Mouse (Mus musculus): ENCODE results near the gene Cadm3. TPM values are rescaled to one million over a fixed set of nuclear protein-coding genes. Genes with fewer than 3 reads are reported as not detected.

The Cadm3 gene
- 1.6 and 1.9 TPM in 2 replicates for polyA plus RNA-seq (2016; fragmentation: Nextera tagmentation; extraction: Ambion mirVana)

GRCm38 (mm10) chr1:173367356-173368046 lies at the start of gene Cadm3:
TSS of gene Cadm3 (minus strand) at chr1:173367695.
- Histone ChIP-seq H3K36me3 (replicated peaks) (no peaks in the 10 kb centered on the region), H3K9me3 (no peaks in the 10 kb centered on the region), H3K4me3 (peak within 1 kb of the TSS; percentile 84), H3K4me1 (peaks cover 36% of the 10 kb centered on the region), H3K27ac (peak within 1 kb of the TSS; percentile 89), H3K27me3 (ENCODE audit: poor library complexity, severe bottlenecking) (peaks cover 42% of the 10 kb centered on the region)
- peak; percentile 74 for DNase-seq (ENCODE audit: extremely low spot score, low spot score)
- under 1% methylated on average over 46 of the region's 46 CpGs for WGBS

GRCm38 (mm10) chr1:173414631-173415030 lies 47.1 kb upstream of the Cadm3 start:
- no peaks in the 10 kb centered on the region for H3K27me3 ChIP-seq (ENCODE audit: poor library complexity, severe bottlenecking)
- no peak overlapping the region for H3K4me3 ChIP-seq
- no peak overlapping the region for H3K27ac ChIP-seq
- no peak for DNase-seq (ENCODE audit: extremely low spot score, low spot score)
- H3K36me3 ChIP-seq (replicated peaks) = peaks cover 5% of the 10 kb centered on the region; the same call in 1 of the 2 replicates
- H3K9me3 ChIP-seq = no peaks in the 10 kb centered on the region; the same call in 1 of the 2 replicates
- H3K4me1 ChIP-seq = no peaks in the 10 kb centered on the region
- 84% methylated on average over 3 of the region's 3 CpGs for WGBS

- 90% methylated on average over 4 of the region's 4 CpGs for WGBS
- no peak overlapping the region for H3K4me3 ChIP-seq
- no peaks in the 10 kb centered on the region for H3K27me3 ChIP-seq (ENCODE audit: poor library complexity, severe bottlenecking)
- H3K36me3 ChIP-seq (replicated peaks) = peaks cover 5% of the 10 kb centered on the region; the same call in 1 of the 2 replicates
- DNase-seq (ENCODE audit: extremely low spot score, low spot score) = no peak
- no peak overlapping the region for H3K27ac ChIP-seq
- no peaks in the 10 kb centered on the region; the same call in 1 of the 2 replicates for H3K9me3 ChIP-seq
- H3K4me1 ChIP-seq = no peaks in the 10 kb centered on the region
Measured at GRCm38 (mm10) chr1:173411863-173412262, 44.4 kb upstream of the Cadm3 start.

- H3K9me3 ChIP-seq = no peaks in the 10 kb centered on the region
- DNase-seq (ENCODE audit: extremely low spot score, low spot score) = no peak
Measured at GRCm38 (mm10) chr1:173409066-173409465, 41.6 kb upstream of the Cadm3 start.

GRCm38 (mm10) chr1:173404696-173405309 lies 37.3 kb upstream of the Cadm3 start:
- H3K27ac ChIP-seq = no peak overlapping the region
- WGBS = 87% methylated on average over 5 of the region's 5 CpGs
- no peaks in the 10 kb centered on the region for H3K9me3 ChIP-seq
- DNase-seq (ENCODE audit: extremely low spot score, low spot score) = no peak
- H3K27me3 ChIP-seq (ENCODE audit: poor library complexity, severe bottlenecking) = no peaks in the 10 kb centered on the region
- H3K4me3 ChIP-seq = no peak overlapping the region
- H3K4me1 ChIP-seq = no peaks in the 10 kb centered on the region
- H3K36me3 ChIP-seq (replicated peaks) = no peaks in the 10 kb centered on the region; the same call in 1 of the 2 replicates

More at GRCm38 (mm10) chr1:173409066-173409465, 41.6 kb upstream of the Cadm3 start:
- H3K36me3 ChIP-seq (replicated peaks) = no peaks in the 10 kb centered on the region; the same call in 1 of the 2 replicates
- no peaks in the 10 kb centered on the region for H3K27me3 ChIP-seq (ENCODE audit: poor library complexity, severe bottlenecking)
- no peak overlapping the region for H3K4me3 ChIP-seq
- no peaks in the 10 kb centered on the region for H3K4me1 ChIP-seq
- no peak overlapping the region for H3K27ac ChIP-seq

GRCm38 (mm10) chr1:173398323-173398970 lies 31.0 kb upstream of the Cadm3 start:
- 37% methylated on average over 3 of the region's 3 CpGs for WGBS
- Histone ChIP-seq H3K36me3 (replicated peaks) (no peaks in the 10 kb centered on the region), H3K4me1 (no peaks in the 10 kb centered on the region), H3K27ac (no peak overlapping the region), H3K27me3 (ENCODE audit: poor library complexity, severe bottlenecking) (no peaks in the 10 kb centered on the region), H3K4me3 (no peak overlapping the region), H3K9me3 (no peaks in the 10 kb centered on the region)
- peak; percentile 50 for DNase-seq (ENCODE audit: extremely low spot score, low spot score)

GRCm38 (mm10) chr1:173391754-173392153 lies 24.3 kb upstream of the Cadm3 start:
- WGBS = 90% methylated on average over 6 of the region's 6 CpGs
- Histone ChIP-seq H3K4me3 (no peak overlapping the region), H3K36me3 (replicated peaks) (no peaks in the 10 kb centered on the region), H3K9me3 (no peaks in the 10 kb centered on the region), H3K27me3 (ENCODE audit: poor library complexity, severe bottlenecking) (no peaks in the 10 kb centered on the region), H3K4me1 (peaks cover 19% of the 10 kb centered on the region), H3K27ac (no peak overlapping the region)
- DNase-seq (ENCODE audit: extremely low spot score, low spot score) = no peak

- WGBS = 3% methylated on average over 13 of the region's 13 CpGs
- no peaks in the 10 kb centered on the region for H3K9me3 ChIP-seq
- H3K27ac ChIP-seq = peak overlapping the region; percentile 56; the same call in 1 of the 2 replicates
- H3K36me3 ChIP-seq (replicated peaks) = no peaks in the 10 kb centered on the region
- peaks cover 19% of the 10 kb centered on the region for H3K4me1 ChIP-seq
- peak overlapping the region; percentile 41 for H3K4me3 ChIP-seq
- H3K27me3 ChIP-seq (ENCODE audit: poor library complexity, severe bottlenecking) = no peaks in the 10 kb centered on the region
- peak; percentile 60 for DNase-seq (ENCODE audit: extremely low spot score, low spot score)
Measured at GRCm38 (mm10) chr1:173389901-173390401, 22.5 kb upstream of the Cadm3 start.

GRCm38 (mm10) chr1:173389431-173389830 lies 21.9 kb upstream of the Cadm3 start:
- Histone ChIP-seq H3K4me3 (peak overlapping the region; percentile 41), H3K27me3 (ENCODE audit: poor library complexity, severe bottlenecking) (no peaks in the 10 kb centered on the region), H3K9me3 (no peaks in the 10 kb centered on the region), H3K27ac (peak overlapping the region; percentile 56; the same call in 1 of the 2 replicates), H3K36me3 (replicated peaks) (no peaks in the 10 kb centered on the region), H3K4me1 (peaks cover 19% of the 10 kb centered on the region)
- no peak for DNase-seq (ENCODE audit: extremely low spot score, low spot score)
- WGBS = 6% methylated on average over 3 of the region's 3 CpGs

- WGBS = 93% methylated on average over 6 of the region's 6 CpGs
Measured at GRCm38 (mm10) chr1:173381436-173381835, 13.9 kb upstream of the Cadm3 start.

GRCm38 (mm10) chr1:173377380-173378112 lies 10.1 kb upstream of the Cadm3 start:
- peak; percentile 39 for DNase-seq (ENCODE audit: extremely low spot score, low spot score)
- Histone ChIP-seq H3K9me3 (no peaks in the 10 kb centered on the region), H3K4me3 (no peak overlapping the region), H3K27ac (no peak overlapping the region), H3K36me3 (replicated peaks) (no peaks in the 10 kb centered on the region), H3K4me1 (no peaks in the 10 kb centered on the region), H3K27me3 (ENCODE audit: poor library complexity, severe bottlenecking) (no peaks in the 10 kb centered on the region)
- 38% methylated on average over 13 of the region's 13 CpGs for WGBS

More at GRCm38 (mm10) chr1:173381436-173381835, 13.9 kb upstream of the Cadm3 start:
- no peaks in the 10 kb centered on the region for H3K9me3 ChIP-seq
- no peak overlapping the region for H3K27ac ChIP-seq
- no peak for DNase-seq (ENCODE audit: extremely low spot score, low spot score)
- no peaks in the 10 kb centered on the region for H3K4me1 ChIP-seq
- H3K27me3 ChIP-seq (ENCODE audit: poor library complexity, severe bottlenecking) = no peaks in the 10 kb centered on the region
- H3K4me3 ChIP-seq = no peak overlapping the region
- H3K36me3 ChIP-seq (replicated peaks) = no peaks in the 10 kb centered on the region

GRCm38 (mm10) chr1:173374020-173374419 lies 6.5 kb upstream of the Cadm3 start:
- H3K27me3 ChIP-seq (ENCODE audit: poor library complexity, severe bottlenecking) = 0 out of 2 replicates have a peak, but pooled peaks cover 7% of the 10 kb centered on the region
- H3K36me3 ChIP-seq (replicated peaks) = no peaks in the 10 kb centered on the region
- DNase-seq (ENCODE audit: extremely low spot score, low spot score) = no peak
- no peak overlapping the region for H3K27ac ChIP-seq
- 92% methylated on average over 7 of the region's 7 CpGs for WGBS
- H3K4me1 ChIP-seq = peaks cover 6% of the 10 kb centered on the region; the same call in 1 of the 2 replicates
- H3K4me3 ChIP-seq = no peak overlapping the region
- H3K9me3 ChIP-seq = no peaks in the 10 kb centered on the region
